Mouse (Mus musculus): ENCODE measurements around the gene Sar1a.

Gene Sar1a

DNA sequence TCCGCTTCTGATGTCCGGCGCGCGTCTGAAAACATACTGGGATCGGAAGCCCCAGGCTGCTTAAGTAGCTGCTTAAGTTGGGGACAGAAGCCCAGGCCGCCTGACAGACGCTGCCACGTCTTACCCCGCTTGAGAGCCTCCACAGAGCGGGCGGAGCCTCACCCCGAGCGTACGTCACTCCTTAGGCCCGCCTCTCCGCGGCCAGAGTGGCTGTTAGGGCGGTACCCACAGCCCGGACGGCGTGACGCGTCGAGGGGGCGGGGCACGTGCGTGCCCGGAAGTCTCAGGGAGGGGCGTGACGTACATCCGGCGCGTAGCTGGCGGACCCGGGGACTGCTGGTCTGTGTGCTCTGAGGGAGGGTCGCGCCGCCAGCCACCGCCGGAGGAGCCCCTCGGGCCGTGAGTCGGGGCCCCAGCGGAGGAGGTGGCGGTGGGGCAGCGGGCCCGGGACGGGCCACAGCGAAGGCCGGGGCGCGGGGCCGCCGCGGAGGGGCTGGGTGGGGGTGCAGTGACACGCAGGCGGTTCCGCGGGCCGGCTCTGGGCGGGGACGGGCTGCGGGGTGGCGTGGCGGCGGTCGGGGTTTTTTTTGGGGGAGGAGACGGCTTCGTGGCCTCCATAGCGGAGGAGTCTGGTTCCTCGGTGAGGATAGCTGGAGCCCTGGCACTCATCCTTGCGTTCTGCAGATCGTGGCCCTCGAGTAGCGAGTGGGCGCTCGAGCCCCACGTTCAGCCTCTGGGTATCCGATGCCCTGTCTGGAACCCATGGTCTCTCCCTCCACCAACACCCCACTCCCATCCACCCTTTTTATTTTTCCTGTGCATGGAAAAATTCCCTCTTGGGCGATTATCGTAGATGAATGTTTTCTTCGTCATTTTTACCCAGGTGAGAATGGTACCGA, at the start of gene Sar1a:
Gene Sar1a (plus strand): TSS at position 285 of the 899 bp plus-strand sequence.
- peak; percentile 97 for DNase-seq

DNA sequence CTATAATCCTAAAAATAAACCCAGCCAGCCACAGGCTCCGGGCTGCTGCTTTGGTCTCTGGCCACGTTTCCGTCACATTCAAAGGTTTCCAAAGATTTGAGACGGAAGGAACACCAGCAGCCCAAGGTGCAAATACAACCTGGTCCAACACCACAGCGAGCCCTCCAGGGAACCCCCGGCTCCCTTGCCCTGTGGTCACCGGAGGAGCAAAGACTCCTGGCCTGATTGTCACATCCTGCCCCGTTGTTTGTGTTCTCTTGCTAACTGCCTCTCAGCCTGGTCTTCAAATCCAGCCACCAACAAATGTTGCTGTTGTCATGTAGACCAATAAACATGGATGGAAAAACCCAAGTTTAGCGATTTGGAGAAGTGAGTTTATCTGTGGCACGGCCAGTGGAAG, 47.7 kb upstream of the Sar1a start:
- no peak for DNase-seq

DNA sequence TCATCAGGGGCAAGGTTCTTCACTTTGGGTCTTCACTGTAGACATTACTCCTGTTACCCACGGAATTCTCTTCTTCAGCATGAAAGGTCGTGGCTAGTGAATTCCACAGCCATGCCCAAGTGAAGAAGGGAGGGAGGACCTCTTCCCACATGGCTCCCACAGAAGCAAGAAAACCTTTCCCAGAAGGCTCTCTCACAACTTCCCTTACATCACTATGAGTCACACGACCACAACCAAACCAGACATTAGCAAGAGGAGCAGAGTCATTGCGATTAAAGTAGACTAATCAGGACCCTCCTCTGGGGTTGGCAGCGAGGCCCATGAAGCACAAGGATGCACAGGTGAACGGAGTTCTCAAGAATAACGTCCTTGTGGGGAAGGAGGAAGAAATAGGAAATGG, 43.0 kb upstream of the Sar1a start:
- DNase-seq = no peak

DNA sequence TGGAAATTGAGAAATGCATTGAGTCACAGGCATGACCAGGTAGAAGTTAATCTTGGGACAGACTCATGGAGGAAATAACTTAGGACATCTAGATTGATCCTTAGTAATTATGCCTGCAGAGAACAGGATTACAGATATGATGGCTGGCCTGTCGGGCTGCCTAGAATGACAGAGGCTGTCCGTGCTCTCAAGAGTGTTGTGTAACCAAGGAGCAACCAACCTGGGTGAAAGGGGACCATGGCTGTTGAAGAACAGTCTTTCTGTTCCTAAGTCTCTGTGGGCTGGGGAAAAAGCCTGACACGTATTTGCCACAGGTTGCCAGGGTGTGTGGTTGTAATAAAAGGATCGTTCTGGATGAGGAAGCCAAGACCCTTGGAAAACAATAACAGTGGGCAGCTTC, 39.7 kb upstream of the Sar1a start:
- no peak for DNase-seq

DNA sequence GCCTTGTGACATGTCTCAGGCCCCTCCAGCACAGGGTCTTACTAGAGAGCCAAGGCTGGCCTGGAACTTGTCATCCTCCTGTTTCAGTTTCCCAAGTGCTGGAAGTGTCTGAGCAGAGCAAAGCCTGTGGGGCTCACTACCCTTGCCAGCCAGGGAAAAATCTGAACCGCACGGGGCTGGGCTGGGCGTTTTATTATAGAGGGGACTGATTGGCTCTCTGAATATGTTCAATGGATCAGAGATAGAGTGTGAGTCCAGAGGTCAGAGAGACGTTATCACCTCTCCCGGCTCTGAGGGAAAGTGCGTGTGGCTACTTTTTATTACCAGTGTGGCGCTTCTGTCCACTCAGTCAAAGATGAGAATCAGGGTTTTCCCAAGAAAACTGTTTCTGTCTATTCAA, 33.5 kb upstream of the Sar1a start:
- no peak for DNase-seq

DNA sequence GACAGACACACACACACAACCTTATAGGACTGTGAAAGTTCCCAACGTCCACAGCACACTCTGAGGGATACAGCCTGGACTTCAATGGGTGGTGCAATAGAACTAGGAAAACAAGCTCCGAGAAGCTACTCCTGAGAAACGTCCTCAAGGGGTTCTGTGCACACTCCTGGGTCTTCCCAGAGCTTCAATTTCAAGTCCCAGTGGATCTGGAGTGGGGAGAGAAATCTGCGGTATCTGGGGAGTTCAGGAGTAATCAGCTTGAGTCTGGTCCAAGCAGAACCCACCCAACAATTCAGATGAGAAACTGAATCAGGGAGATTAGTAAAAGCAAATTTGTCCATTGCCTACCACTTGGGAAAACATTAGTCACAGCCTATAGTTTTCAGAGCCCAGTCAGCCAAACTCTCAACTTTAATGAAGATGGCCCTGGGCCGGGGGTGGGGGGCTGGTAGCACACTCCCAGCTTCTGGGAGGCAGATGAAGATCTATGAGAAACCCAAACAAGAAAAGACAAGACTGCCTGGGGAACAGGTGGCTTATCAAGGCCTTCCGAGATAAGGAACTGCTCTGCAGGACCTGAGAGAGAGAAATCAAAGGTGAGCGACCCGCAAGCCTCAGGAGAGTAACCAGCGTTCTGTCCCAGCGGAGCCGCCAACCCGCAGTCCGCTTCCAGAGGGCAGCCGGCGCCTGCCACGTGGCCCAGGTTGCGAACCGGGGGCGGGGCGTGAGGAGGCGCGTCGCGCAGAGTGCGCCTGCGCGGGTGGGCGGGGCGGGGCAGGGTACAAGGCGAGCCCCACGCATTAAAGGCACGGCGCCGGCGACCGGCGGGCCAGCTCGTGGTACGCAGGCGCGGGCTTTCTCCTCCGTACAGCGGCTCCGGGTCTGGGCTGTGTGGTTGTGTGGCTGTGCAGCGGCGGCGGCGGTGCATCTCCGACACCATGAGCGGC, 32.0 kb upstream of the Sar1a start, which contains the start of gene Ppa1:
Gene Ppa1 (plus strand): TSS at position 763 of the 947 bp plus-strand sequence.
- peak; percentile 83 for DNase-seq

DNA sequence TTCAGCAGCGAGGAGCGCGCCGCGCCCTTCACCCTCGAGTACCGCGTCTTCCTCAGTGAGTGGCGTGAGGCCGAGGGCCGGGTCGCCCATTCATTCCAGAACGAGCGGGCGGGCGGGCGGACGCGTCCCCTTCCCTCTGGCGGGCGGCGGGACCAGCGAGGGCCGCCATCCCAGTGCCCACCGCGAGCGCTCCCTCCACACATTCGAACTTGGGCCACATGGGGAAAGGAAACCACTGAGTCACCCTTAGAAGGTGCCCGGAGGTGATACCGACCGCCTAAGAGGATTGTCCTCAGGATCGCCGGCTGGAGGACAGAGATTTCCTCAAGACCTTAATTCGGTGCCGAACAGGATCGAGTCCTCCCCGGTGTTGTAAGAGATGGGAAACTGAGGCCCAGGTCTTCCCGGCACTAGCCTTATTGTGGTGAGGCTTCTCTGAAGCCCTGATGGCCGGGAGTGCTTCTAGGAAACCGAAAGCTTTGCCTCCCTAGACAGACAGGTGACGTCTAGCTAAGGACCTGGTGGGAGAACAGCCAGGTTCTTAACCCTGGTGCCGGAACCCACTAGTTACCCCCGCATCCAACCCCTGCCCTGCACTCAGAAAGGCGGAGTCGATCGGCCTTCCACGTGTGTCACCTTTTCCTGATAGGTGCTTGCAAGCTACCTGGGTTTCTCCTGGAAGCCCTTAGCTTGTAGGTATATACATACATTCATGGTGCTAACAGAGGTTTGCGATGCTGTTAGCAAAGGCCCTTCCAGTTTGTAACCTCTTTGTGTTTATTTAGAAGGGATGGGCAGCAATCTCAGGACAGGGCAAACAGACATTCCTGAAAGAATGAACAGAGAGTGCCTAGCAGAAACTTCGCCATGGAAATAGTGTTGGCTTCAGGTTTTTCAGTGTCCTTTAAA, 31.1 kb upstream of the Sar1a start:
- DNase-seq = peak; percentile 16

DNA sequence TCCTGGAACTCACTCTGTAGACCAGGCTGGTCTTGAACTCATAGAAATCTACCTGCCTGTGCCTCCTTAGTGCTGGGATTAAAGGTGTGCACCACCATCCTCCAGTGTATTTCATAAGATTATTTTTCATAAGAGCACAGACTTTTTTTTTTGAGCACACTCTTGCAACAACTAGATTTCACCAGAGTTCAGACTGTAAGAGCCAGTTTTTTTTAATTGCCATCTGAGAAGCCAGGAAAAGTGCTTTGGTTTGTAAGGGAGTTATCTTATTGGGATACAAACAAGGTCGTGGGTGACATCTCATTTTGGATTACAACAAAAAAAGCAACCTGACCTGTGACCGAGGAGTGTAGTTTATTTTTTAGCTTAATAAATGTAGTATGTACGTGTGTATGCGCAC, 26.0 kb upstream of the Sar1a start:
- DNase-seq = no peak

DNA sequence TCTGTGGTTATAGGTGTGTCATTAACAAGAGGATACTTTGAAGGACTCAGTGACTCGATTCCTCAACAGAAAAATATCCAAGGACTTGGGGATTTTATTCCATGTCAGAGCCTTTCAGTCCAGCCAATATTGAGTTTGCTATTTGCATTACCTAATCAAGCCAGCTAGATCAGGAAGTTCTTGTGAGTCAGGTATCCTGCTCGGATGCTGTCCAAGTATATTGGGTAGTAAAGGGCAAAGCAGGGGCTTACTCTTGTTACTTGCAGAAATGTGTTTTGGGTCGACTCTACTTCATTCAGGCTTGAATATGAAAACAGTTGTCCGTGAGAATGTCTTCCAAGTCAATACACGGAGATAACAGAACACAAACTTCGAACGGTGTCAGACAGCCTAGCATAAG, 25.4 kb upstream of the Sar1a start:
- DNase-seq = no peak

DNA sequence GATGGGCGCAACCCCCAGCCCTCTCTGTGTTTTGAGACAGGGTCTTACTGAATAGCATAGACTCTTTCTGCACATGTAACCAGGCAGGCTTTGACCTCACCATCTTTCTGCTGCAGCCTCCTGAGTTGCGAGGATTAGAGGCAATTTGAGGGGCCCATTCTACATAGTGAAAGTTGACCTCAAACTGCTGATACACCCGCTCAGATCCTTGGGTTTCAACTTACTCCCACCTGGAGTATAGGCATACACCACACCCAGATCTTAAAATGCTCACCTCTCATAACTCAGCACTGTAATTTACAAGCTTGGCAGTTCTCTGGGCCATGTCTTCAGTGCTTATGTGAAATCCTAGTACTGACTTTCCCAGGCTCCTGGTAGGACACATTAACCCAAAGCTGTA, 24.9 kb upstream of the Sar1a start:
- no peak for DNase-seq

DNA sequence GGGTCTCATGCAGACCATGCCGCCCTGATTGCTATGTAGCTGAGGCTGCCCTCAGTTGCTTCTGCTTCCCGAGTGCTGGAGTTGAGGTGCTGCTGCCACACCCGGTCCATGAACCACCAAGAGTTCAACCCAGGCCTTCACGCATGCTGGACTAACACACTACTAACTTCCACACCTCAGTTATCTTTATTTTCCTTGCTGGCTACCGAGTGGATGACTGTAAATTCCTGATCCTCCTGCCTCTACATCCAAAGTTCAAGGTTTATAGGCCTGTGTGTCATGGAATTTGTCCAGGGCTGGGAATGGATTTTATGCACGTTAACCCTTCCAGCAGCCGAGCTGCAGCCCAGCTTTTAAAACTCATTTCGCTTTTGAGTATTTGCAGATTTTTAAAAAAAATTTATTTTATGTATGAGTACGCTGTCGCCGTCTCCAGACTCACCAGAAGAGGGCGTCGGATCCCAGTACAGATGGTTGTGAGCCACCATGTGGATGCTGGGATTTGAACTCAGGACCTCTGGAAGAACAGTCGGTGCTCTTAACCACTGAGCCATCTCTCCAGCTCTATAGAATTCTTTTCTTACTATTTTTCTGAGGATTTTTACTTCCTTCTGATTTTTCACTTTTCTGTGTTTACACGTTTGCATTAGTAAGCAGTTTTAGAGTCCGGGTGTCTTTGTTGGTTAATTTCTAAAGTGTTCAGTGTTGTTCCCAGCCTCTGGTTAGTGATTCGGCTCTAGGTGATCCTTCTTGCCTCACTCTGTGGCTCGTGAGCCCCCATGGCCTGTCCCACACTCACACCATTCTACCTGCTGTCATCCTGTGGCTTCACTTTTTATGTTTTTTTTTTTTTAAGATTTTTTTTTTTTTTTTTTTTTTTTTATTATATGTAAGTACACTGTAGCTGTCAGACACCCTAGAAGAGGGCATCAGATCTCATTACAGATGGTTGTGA, 22.9 kb upstream of the Sar1a start:
- DNase-seq = peak; percentile 51

DNA sequence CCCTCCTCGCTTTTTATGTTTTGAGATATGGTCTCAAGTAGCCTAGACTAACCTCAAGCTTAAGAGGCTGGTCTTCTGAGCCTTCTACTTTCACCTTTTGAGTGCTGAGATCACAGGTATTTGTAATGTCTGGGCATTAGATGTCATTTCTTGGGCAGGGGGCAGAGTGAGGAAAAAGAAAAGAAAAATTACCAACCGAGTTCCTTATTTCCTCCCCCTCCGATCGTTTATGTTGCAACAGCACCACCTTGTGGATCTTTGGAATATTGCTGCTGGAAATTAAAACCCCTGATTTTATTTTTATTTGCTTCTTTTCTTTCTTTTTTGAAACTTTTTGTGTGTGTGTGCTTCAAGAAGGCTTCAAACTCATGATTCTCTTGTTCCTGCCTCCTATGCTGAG, 22.1 kb upstream of the Sar1a start:
- DNase-seq = no peak

DNA sequence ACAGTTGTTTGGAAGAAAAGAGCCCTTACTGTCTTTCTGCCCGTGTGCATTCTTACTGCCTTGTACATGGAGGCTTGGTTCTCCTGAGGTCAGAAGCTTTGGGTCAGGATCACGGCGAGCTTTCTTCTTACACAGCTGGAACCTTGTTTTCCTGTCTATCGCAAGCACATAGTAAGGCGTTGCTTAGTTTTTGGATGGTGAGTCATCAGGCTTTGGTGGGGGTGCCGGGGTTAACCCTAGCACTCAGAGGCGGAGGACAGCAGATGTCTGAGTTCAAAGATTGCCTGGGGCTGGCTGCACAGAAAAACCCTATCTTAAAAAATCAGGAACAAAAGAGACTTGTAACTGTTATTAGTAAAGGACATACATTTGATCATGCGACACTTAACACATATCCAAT, 18.2 kb upstream of the Sar1a start:
- no peak for DNase-seq

DNA sequence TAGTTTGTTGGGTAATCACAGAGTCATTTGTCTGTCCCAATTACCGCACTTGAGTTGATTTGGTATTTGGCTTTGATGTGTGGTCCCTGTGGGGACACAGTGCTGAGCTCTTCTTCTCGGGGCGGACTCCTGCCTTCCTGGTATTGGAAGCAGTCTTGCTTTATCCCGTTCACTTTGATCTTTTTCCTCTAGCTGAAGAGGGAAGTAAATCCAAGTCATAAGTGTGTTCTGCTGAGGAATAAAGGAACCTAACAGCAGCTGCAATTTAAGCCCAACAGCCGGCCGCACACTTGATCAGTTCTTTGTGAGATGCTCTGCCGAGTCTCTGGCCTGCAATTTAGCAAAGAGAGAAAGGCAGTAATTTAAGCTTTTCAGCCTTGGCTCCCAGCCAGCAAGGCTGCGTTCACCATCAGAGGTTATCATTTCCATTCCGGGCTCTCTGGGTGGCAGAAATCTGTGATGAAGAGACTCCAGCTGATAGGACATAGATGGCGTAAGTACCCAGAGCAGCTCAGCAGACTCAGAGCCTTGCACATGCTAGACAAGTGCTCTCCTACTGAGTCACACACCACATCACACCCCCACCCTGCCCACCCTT, 17.6 kb upstream of the Sar1a start:
- no peak for DNase-seq

DNA sequence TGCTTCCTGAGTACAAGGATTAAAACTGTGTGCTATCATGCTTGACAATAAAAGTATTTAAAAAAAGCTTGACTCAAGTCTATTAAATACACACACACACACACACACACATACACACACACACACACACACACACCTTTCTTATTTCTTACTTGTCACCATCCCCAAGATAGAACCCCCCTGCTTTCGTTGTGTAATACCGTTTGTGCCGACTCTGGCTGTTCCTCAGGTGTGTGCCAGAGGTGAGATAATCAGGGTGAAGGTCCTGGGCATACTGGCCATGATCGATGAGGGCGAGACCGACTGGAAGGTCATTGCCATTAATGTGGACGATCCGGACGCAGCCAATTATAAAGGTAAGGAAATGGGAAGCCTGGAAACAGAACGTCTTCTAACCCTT, 15.0 kb upstream of the Sar1a start:
- DNase-seq = no peak

DNA sequence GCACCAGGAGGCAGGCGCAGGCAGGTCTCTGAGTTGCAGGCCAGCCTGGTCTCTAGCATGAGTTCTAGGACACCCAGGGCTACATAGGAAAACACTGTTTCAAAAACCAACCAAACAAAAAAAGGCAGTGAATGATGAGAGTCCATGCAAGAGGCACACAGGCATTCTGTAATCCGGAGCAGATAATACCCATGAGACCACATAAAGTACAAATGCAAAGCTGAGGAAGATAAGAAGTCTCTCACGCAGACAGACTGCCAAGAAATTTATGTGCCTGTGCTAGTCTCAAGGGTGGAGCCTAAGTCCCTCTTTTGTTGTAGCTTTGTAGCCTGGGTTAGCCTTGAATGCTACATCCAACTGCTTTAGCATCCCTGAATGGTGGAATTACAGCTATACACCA, 14.4 kb upstream of the Sar1a start:
- no peak for DNase-seq

DNA sequence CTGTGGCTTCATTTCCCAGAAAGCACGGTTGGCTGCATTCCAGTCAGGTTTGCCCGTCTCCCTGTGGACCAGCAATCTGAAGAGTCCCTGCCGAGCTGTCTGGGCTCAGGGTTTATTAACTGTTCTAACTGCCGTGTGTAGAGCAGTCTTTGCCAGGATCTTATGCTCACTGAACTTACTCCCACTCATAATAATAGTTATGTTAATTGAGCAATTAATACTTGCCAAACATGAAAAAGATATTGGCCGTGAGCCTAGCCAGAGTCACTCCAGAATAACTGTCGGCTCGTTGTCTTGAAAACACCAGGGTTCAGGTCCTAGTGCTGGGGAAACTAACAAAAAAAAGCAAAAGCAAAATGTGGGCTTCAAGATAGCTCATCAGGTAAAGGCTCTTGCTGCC, 10.8 kb upstream of the Sar1a start:
- DNase-seq = no peak

DNA sequence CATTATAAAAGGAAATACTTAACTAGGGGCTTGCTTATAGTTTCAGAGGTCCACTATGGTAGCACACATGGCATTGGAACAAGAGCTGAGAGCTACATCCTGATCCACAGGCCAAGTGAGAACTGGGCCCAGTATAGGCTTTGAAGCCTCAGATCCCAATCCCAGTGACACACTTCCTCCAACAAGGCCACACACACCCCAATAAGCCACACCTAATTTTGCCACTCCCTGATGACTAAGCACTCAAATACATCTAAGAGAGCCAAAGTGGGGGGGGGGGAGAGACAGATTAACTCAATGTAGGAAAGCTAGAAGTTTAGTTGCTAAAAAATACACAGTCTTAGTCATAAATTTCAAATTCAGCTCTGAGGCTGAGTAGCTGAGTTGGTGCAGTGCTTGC, 10.2 kb upstream of the Sar1a start:
- DNase-seq = no peak

DNA sequence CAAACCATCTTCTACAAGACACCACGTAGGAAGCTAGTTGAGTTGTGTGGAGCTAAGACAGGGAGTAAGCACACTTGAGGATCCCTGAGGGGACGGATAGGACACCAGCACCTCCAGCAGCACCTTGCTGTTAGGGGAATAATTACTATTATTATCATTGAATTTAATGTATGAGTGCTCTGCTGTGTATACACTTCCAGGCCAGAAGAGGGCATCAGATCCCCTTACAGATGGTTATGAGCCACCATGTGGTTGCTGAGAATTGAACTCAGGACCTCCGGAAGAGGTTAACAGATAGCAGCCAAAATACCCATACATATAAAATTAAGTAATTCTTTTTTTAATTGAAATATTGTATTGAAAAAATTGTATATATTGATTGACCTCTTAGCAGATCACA, 9.3 kb upstream of the Sar1a start:
- no peak for DNase-seq

DNA sequence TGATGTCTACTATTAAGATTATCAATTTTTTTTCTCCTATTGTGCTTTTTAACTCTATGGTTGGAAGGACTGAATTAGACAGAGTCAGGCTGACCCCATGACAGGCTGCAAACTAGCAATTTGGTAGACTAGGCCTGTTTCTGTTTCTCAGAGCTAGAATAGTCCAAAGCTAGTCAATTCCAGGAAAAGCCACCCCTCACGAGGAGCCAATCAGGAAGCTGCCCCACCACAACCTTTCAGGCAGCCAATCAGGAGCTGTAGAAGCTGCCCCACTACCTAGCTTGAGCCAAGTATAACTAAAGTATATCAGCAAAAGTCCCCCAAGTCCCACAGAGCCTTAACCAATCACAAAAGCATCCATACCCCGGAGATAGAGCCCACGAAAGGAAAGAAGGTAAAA, 4.2 kb upstream of the Sar1a start:
- no peak for DNase-seq

DNA sequence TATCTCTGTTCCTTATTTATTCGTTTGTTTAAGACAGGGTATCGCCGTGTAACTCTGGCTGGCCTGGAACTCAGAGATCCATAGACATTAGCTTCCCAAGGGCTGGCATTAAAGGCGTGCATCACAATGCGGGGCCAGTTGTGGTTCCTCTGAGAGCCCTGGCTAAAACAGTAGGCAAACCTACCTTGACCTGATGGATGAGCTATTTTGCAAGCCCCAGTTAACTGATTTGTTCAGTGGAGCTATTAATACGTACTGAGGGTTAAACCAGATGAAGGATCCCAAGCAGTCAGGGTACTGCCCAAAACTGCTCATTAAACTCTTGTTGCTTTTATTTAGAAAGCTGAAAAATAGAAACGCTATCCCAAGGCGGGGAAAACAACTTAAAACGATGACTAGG, 554 bp upstream of the Sar1a start:
- no peak for DNase-seq
